Mouse (Mus musculus) C2C12 (cell line): Measurements from ENCODE around the gene Orc1. TPM values are rescaled to one million over a fixed set of nuclear protein-coding genes. Genes with fewer than 3 reads are reported as not detected.
A peak's percentile ranks its signal among the peaks of the same experiment; 100 is the strongest.

Source experiments
- H3K27me3 ChIP-seq: one replicate; pipeline ENCODE4 v1.6.1; 2011; ENCODE audit not compliant: control insufficient read depth, insufficient read depth, insufficient read length
- H3K36me3 ChIP-seq: one replicate; pipeline ENCODE4 v1.6.1; 2011; ENCODE audit not compliant: control insufficient read depth, insufficient read depth
- H3K4me3 ChIP-seq: one replicate; pipeline ENCODE4 v1.5.1; 2011; ENCODE audit warnings: mild to moderate bottlenecking, control low read depth; ENCODE audit not compliant: poor library complexity, insufficient read depth, severe bottlenecking
- H3K79me2 ChIP-seq: one replicate; pipeline ENCODE4 v1.6.1; 2011; ENCODE audit not compliant: control insufficient read depth, insufficient read depth
- H3K79me3 ChIP-seq: one replicate; pipeline ENCODE4 v1.6.1; 2011; ENCODE audit warnings: low read depth, control low read depth
- H3ac ChIP-seq: one replicate; pipeline ENCODE3; 2011; ENCODE audit warnings: low read depth; ENCODE audit not compliant: control insufficient read depth, insufficient read length
- CEBPB ChIP-seq: IDR thresholded peaks from one replicate; pipeline ENCODE4 v1.6.1; 2011; ENCODE audit warnings: low read depth, mild to moderate bottlenecking, control low read depth, moderate library complexity
- CTCF ChIP-seq: IDR thresholded peaks from one replicate; pipeline ENCODE4 v1.5.1; 2011; ENCODE audit not compliant: control insufficient read depth, insufficient read depth, insufficient read length
- FOSL1 ChIP-seq: IDR thresholded peaks from one replicate; pipeline ENCODE4 v1.8.0; 2011; ENCODE audit warnings: mild to moderate bottlenecking, low read length; ENCODE audit not compliant: poor library complexity, insufficient read depth, severe bottlenecking
- MAX ChIP-seq: IDR thresholded peaks from one replicate; pipeline ENCODE4 v1.6.1; 2011; ENCODE audit warnings: mild to moderate bottlenecking, control low read depth
- MYOD1 ChIP-seq: IDR thresholded peaks from one replicate; pipeline ENCODE4 v1.6.1; 2011; ENCODE audit warnings: low read depth; ENCODE audit not compliant: control insufficient read depth, insufficient read length
- MYOG ChIP-seq: IDR thresholded peaks from one replicate; pipeline ENCODE4 v1.6.1; 2011; ENCODE audit not compliant: control insufficient read depth, insufficient read length; ENCODE audit errors: extremely low read depth
- USF1 ChIP-seq: IDR thresholded peaks from one replicate; pipeline ENCODE4 v1.6.1; 2011; ENCODE audit warnings: low read depth, mild to moderate bottlenecking, control low read depth, moderate library complexity
- polyA plus RNA-seq: library from polyadenylated mRNA; unstranded; fragments of >200 nt; fragmentation: generic; extraction: Trizol; gene quantifications from one replicate; pipeline ENCODE4 v1.2.1, GENCODE M21; 2012; ENCODE audit warnings: missing spikeins

Orc1 gene
- polyA plus RNA-seq, 1 experiment: 6.2 TPM

DNA sequence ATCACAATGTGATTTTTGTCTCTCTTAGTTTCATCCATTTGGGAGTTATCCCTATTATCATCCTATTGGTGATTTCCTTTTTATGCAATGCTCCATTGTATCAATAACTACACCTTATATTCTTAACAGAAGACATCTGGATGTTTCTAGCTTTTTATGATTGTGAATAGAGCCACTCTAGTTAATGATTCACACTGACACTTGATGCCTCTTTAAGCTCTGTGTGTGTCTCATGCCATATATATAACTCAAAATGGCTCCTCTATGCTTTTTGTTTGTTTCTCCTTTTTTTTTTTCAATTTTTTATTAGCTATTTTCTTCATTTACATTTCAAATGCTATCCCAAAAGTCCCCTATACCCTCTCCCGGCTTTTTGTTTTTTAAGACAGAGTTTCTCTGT, 16.6 kb downstream of the Orc1 start:
- no peak overlapping the region for H3ac ChIP-seq
- TF ChIP-seq USF1 (no peak), MYOG (no peak), CTCF (no peak), MYOD1 (no peak), FOSL1 (no peak), MAX (no peak), CEBPB (no peak)
- H3K4me3 ChIP-seq: no peak overlapping the region
- H3K79me2 ChIP-seq: no peaks in the 10 kb centered on the region
- H3K79me3 ChIP-seq: peaks cover 2% of the 10 kb centered on the region
- H3K36me3 ChIP-seq: peaks cover 78% of the 10 kb centered on the region
- H3K27me3 ChIP-seq: no peaks in the 10 kb centered on the region

DNA sequence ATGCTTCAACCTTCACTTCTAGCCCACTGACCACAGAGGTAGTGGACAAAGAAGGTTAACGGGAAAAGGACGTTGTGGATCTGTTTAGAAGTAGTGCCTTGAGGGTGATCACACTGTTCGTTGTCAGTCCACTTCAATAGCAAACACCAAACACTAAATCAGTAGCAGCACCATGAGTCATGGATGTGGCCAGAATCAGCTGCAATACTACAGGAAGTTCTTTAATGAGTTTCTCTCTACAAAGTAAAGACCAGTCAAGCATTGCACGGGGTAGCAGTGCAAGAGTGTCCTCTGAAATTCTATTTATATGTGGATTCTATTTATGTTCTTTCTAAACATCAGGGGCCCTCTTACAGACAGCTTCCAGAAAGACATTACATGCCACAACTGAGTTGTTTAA, 19.1 kb downstream of the Orc1 start:
- no peak overlapping the region for H3ac ChIP-seq
- H3K4me3 ChIP-seq: no peak overlapping the region
- H3K79me2 ChIP-seq: no peaks in the 10 kb centered on the region
- no peaks in the 10 kb centered on the region for H3K27me3 ChIP-seq
- H3K79me3 ChIP-seq: no peaks in the 10 kb centered on the region
- peaks cover 84% of the 10 kb centered on the region for H3K36me3 ChIP-seq
- TF ChIP-seq CEBPB (no peak), MYOD1 (no peak), MAX (no peak), USF1 (no peak), MYOG (no peak), FOSL1 (no peak), CTCF (no peak)

DNA sequence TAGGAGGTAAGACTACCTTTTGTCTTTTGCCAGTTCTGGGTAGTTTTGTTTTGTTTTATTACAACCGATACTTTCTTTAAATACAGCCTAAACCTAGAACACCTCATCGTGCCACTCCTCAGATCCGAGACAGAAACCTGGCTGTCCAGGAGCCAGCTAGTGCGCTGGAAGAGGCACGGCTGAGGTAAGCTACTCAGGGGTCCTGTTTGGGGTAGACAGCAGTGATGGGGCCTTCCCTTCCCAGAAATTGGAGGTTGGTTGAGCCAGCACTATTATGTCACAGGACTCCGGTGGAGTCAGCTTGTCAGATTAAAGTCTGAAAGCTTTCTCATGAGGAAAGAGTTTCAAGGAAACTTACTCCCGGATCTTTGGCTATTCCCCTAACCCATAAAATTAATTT, 22.6 kb downstream of the Orc1 start:
- Histone ChIP-seq H3K79me2 (no peaks in the 10 kb centered on the region), H3K4me3 (no peak overlapping the region), H3K79me3 (no peaks in the 10 kb centered on the region), H3K36me3 (peaks cover 86% of the 10 kb centered on the region), H3K27me3 (no peaks in the 10 kb centered on the region), H3ac (no peak overlapping the region)
- TF ChIP-seq CEBPB: no peak
- no peak for TF ChIP-seq CTCF
- no peak for TF ChIP-seq FOSL1
- TF ChIP-seq MAX: no peak
- no peak for TF ChIP-seq MYOD1
- TF ChIP-seq MYOG: no peak
- no peak for TF ChIP-seq USF1

DNA sequence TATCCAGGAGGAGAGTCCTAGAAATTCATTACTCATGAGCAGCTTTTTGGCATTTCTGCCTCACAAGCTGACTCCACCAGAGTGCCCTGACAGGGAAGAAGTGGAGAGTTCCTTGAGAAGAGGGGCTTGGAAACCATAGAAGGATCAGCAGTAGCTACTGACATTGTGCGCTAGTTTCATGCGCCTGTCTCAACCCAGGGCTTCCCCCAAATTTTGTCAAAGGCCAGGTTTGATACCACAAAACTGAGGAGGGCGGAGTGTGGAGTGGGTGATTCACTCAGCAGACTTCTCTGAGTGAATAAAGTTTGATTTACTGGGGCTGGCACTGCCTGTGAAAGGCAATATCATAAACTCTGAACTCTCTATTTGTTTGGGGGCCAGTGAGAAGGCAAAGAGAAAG, 29.4 kb downstream of the Orc1 start:
- no peak for TF ChIP-seq MYOG
- TF ChIP-seq MAX: no peak
- TF ChIP-seq FOSL1: no peak
- no peak for TF ChIP-seq MYOD1
- no peak for TF ChIP-seq USF1
- TF ChIP-seq CEBPB: no peak
- TF ChIP-seq CTCF: no peak
- H3K27me3 ChIP-seq: no peaks in the 10 kb centered on the region
- H3ac ChIP-seq: no peak overlapping the region
- no peaks in the 10 kb centered on the region for H3K79me2 ChIP-seq
- no peaks in the 10 kb centered on the region for H3K79me3 ChIP-seq
- peaks cover 80% of the 10 kb centered on the region for H3K36me3 ChIP-seq
- H3K4me3 ChIP-seq: no peak overlapping the region

DNA sequence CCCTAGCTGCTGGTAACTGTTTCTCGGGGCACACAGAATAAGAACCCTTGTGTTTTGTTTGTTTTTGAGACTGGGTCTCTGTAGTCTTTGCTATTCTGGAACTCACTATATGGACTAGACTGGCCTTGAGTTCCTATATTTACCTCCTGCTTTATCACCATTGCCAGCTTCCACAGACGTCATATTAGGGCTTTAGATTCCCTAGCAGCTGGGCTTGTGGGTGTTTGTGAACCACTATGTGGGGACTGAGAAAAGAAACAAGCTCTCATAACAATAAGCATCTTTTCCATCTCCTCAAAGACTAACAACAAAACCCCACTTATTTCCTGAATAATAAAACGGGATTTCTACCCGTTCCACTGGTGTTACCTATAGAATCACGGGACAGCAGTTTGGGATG, 31.7 kb downstream of the Orc1 start:
- Histone ChIP-seq H3K4me3 (no peak overlapping the region), H3ac (no peak overlapping the region), H3K36me3 (peaks cover 81% of the 10 kb centered on the region), H3K79me3 (peaks cover 1% of the 10 kb centered on the region), H3K27me3 (no peaks in the 10 kb centered on the region), H3K79me2 (no peaks in the 10 kb centered on the region)
- TF ChIP-seq MYOD1 (no peak), CTCF (no peak), USF1 (no peak), MYOG (no peak), FOSL1 (no peak), CEBPB (no peak), MAX (no peak)

GRCm38 (mm10) chr4:108618586-108618985, 39.4 kb downstream of the Orc1 start:
- H3K79me3 ChIP-seq: peaks cover 13% of the 10 kb centered on the region
- peak overlapping the region; percentile 22 for H3ac ChIP-seq
- H3K79me2 ChIP-seq: peaks cover 34% of the 10 kb centered on the region
- H3K4me3 ChIP-seq: no peak overlapping the region
- no peak for TF ChIP-seq CEBPB
- H3K27me3 ChIP-seq: no peaks in the 10 kb centered on the region
- H3K36me3 ChIP-seq: peaks cover 54% of the 10 kb centered on the region

GRCm38 (mm10) chr4:108619165-108619564, 39.9 kb downstream of the Orc1 start:
- Histone ChIP-seq H3K27me3 (no peaks in the 10 kb centered on the region), H3ac (peak overlapping the region; percentile 68), H3K79me2 (peaks cover 34% of the 10 kb centered on the region), H3K4me3 (peak overlapping the region; percentile 78), H3K79me3 (peaks cover 13% of the 10 kb centered on the region), H3K36me3 (peaks cover 55% of the 10 kb centered on the region)
- TF ChIP-seq FOSL1 (no peak), CEBPB (no peak)
